Mouse (Mus musculus): Measurements from ENCODE around the gene Tmem88b. TPM values are rescaled to one million over a fixed set of nuclear protein-coding genes. Genes with fewer than 3 reads are reported as not detected.

Tmem88b gene
- total and polyA plus RNA-seq, 3 experiments: 0.84 to 1.1 (median 0.96) TPM

- intact Hi-C loops (cut with DNase I): no loop called here
- Histone ChIP-seq H3K27me3 (ENCODE audit: control insufficient read depth, insufficient read depth, low read length) (no peaks in the 10 kb centered on the region), H3K27ac (no peak overlapping the region), H3K4me3 (no peak overlapping the region), H3K9ac (ENCODE audit: low read depth, low read length) (no peak overlapping the region), H3K79me2 (replicated peaks; ENCODE audit: control insufficient read depth, insufficient read depth, low read length) (no peaks in the 10 kb centered on the region), H3K4me1 (ENCODE audit: control insufficient read depth, insufficient read depth, low read length) (peaks cover 22% of the 10 kb centered on the region), H3K36me3 (ENCODE audit: control insufficient read depth, insufficient read depth, low read length) (no peaks in the 10 kb centered on the region)
- TF ChIP-seq POLR2A (IDR thresholded peaks at IDR 0.05; ENCODE audit: insufficient read depth, low read depth, low read length): no peak
- no peak for TF ChIP-seq CTCF (IDR thresholded peaks at IDR 0.05)
- no peak for TF ChIP-seq EP300 (IDR thresholded peaks at IDR 0.05; ENCODE audit: insufficient read depth, low read depth, low read length)
- DNase-seq: no peak
- 86% methylated on average over 13 of the region's 13 CpGs for WGBS
Observed at GRCm38 (mm10) chr4:155772786-155773185, 12.9 kb downstream of the Tmem88b start.

DNA sequence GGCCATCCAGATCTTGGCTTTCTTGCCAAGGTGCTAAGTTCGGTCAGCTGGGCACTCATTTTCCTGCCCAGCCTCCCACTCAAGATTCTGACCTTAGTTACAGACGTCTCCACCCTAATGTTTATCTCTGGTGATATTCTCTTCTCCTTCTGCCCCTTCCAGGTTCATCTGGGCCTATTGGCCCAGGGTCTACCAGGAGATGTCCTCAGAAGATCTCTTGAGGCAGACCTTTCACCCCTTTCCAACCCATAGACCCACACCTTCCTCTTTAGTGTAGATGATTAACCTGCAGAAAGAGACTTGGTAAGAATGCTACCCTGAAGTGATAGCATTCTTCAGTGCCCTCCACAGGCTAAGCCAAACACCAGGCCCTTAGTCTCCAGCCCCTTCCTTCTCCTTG, 14.0 kb downstream of the Tmem88b start:
- no peak overlapping the region for H3K4me3 ChIP-seq
- peak in 1 of 2 experiments; percentile 2 for DNase-seq
- no peak overlapping the region for H3K9ac ChIP-seq (ENCODE audit: low read depth, low read length)
- 69% methylated on average over 2 of the region's 2 CpGs for WGBS
- TF ChIP-seq CTCF (IDR thresholded peaks at IDR 0.05): no peak
- no peak for TF ChIP-seq EP300 (IDR thresholded peaks at IDR 0.05; ENCODE audit: insufficient read depth, low read depth, low read length)
- no peak for TF ChIP-seq POLR2A (IDR thresholded peaks at IDR 0.05; ENCODE audit: insufficient read depth, low read depth, low read length)
- intact Hi-C loops (cut with DNase I): no loop called here
- peaks cover 16% of the 10 kb centered on the region for H3K4me1 ChIP-seq (ENCODE audit: control insufficient read depth, insufficient read depth, low read length)
- H3K27me3 ChIP-seq (ENCODE audit: control insufficient read depth, insufficient read depth, low read length): no peaks in the 10 kb centered on the region
- no peaks in the 10 kb centered on the region for H3K36me3 ChIP-seq (ENCODE audit: control insufficient read depth, insufficient read depth, low read length)
- H3K79me2 ChIP-seq (replicated peaks; ENCODE audit: control insufficient read depth, insufficient read depth, low read length): no peaks in the 10 kb centered on the region
- H3K27ac ChIP-seq: no peak overlapping the region

GRCm38 (mm10) chr4:155770626-155771025, 15.0 kb downstream of the Tmem88b start:
- peak overlapping the region; percentile 61; the same call in 1 of the 2 replicates for H3K4me3 ChIP-seq
- H3K9ac ChIP-seq (ENCODE audit: low read depth, low read length): peak overlapping the region; percentile 23
- no peaks in the 10 kb centered on the region for H3K27me3 ChIP-seq (ENCODE audit: control insufficient read depth, insufficient read depth, low read length)
- H3K4me1 ChIP-seq (ENCODE audit: control insufficient read depth, insufficient read depth, low read length): peaks cover 9% of the 10 kb centered on the region
- TF ChIP-seq EP300 (IDR thresholded peaks at IDR 0.05; ENCODE audit: insufficient read depth, low read depth, low read length) (no peak), CTCF (IDR thresholded peaks at IDR 0.05) (no peak), POLR2A (IDR thresholded peaks at IDR 0.05; ENCODE audit: insufficient read depth, low read depth, low read length) (no peak)
- peak overlapping the region; percentile 87 for H3K27ac ChIP-seq
- 54% methylated on average over 24 of the region's 24 CpGs for WGBS
- no peaks in the 10 kb centered on the region for H3K36me3 ChIP-seq (ENCODE audit: control insufficient read depth, insufficient read depth, low read length)
- no peak for DNase-seq
- intact Hi-C loops (cut with DNase I): loop anchor here (1.0 kb wide), 1 partner anchor 14 kb away; no protein-coding TSS in a partner anchor
- H3K79me2 ChIP-seq (replicated peaks; ENCODE audit: control insufficient read depth, insufficient read depth, low read length): no peaks in the 10 kb centered on the region

- intact Hi-C loops (cut with DNase I): loop anchor here (1.0 kb wide), 2 partner anchors 14 to 48 kb away; no protein-coding TSS in a partner anchor
- Histone ChIP-seq H3K79me2 (replicated peaks; ENCODE audit: control insufficient read depth, insufficient read depth, low read length) (no peaks in the 10 kb centered on the region), H3K4me3 (peak overlapping the region; percentile 61), H3K36me3 (ENCODE audit: control insufficient read depth, insufficient read depth, low read length) (no peaks in the 10 kb centered on the region), H3K27me3 (ENCODE audit: control insufficient read depth, insufficient read depth, low read length) (no peaks in the 10 kb centered on the region), H3K27ac (peak overlapping the region; percentile 87), H3K4me1 (ENCODE audit: control insufficient read depth, insufficient read depth, low read length) (peaks cover 3% of the 10 kb centered on the region), H3K9ac (ENCODE audit: low read depth, low read length) (peak overlapping the region; percentile 80)
- under 1% methylated on average over 39 of the region's 39 CpGs for whole genome bisulfite sequencing
- peak; percentile 49 for TF ChIP-seq POLR2A (IDR thresholded peaks at IDR 0.05; ENCODE audit: insufficient read depth, low read depth, low read length)
- TF ChIP-seq EP300 (IDR thresholded peaks at IDR 0.05; ENCODE audit: insufficient read depth, low read depth, low read length): peak; percentile 82; the same call in 1 of the 2 replicates
- TF ChIP-seq CTCF (IDR thresholded peaks at IDR 0.05): peak; percentile 75
- DNase-seq: peak; percentile 91 to 95
Observed at GRCm38 (mm10) chr4:155769880-155770512, 15.7 kb downstream of the Tmem88b start.

DNA sequence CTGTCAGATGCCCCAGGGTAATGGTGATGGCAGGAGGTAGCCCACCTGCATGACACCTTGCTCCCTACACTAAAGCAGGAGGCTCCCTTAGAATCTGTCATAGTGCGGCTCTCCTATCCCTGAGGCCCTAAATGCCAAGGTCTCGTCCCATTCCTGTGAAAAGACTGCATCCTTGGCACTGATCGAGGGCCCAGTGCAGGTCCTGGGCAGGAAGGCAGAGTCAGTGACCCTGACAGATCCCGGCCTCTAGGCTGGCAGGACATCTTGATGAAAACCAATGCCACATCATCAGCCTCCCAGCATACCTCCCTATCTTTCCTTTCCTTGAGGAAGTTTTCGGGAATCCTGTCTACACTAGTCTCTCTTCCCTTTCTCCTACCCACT, 16.2 kb downstream of the Tmem88b start:
- intact Hi-C loops (cut with DNase I): loop anchor here (1.0 kb wide), 1 partner anchor 47 kb away; no protein-coding TSS in a partner anchor
- H3K27ac ChIP-seq: peak overlapping the region; percentile 87
- H3K27me3 ChIP-seq (ENCODE audit: control insufficient read depth, insufficient read depth, low read length): no peaks in the 10 kb centered on the region
- peak overlapping the region; percentile 61 for H3K4me3 ChIP-seq
- H3K9ac ChIP-seq (ENCODE audit: low read depth, low read length): 0 out of 2 replicates have a peak overlapping the region, but pooled peaks have one; percentile 31
- H3K4me1 ChIP-seq (ENCODE audit: control insufficient read depth, insufficient read depth, low read length): peaks cover 2% of the 10 kb centered on the region
- H3K79me2 ChIP-seq (replicated peaks; ENCODE audit: control insufficient read depth, insufficient read depth, low read length): no peaks in the 10 kb centered on the region
- TF ChIP-seq CTCF (IDR thresholded peaks at IDR 0.05): no peak
- TF ChIP-seq EP300 (IDR thresholded peaks at IDR 0.05; ENCODE audit: insufficient read depth, low read depth, low read length): no peak
- H3K36me3 ChIP-seq (ENCODE audit: control insufficient read depth, insufficient read depth, low read length): no peaks in the 10 kb centered on the region
- no peak for DNase-seq
- WGBS: 71% methylated on average over 5 of the region's 5 CpGs

GRCm38 (mm10) chr4:155762357-155762756, 23.3 kb downstream of the Tmem88b start:
- H3K79me2 ChIP-seq (replicated peaks; ENCODE audit: control insufficient read depth, insufficient read depth, low read length): peaks cover 4% of the 10 kb centered on the region; the same call in 1 of the 2 replicates
- 76% methylated on average over 3 of the region's 3 CpGs for WGBS
- no peak overlapping the region for H3K27ac ChIP-seq
- no peaks in the 10 kb centered on the region for H3K36me3 ChIP-seq (ENCODE audit: control insufficient read depth, insufficient read depth, low read length)
- intact Hi-C loops (cut with DNase I): loop anchor here (5.0 kb wide), 2 partner anchors 40 to 140 kb away; partner anchors contain the start of genes Cdk11b and Mrpl20
- peaks cover 7% of the 10 kb centered on the region for H3K4me1 ChIP-seq (ENCODE audit: control insufficient read depth, insufficient read depth, low read length)
- no peaks in the 10 kb centered on the region for H3K27me3 ChIP-seq (ENCODE audit: control insufficient read depth, insufficient read depth, low read length)
- no peak for DNase-seq
- no peak overlapping the region for H3K9ac ChIP-seq (ENCODE audit: low read depth, low read length)
- no peak for TF ChIP-seq POLR2A (IDR thresholded peaks at IDR 0.05; ENCODE audit: insufficient read depth, low read depth, low read length)
- TF ChIP-seq EP300 (IDR thresholded peaks at IDR 0.05; ENCODE audit: insufficient read depth, low read depth, low read length): no peak
- TF ChIP-seq CTCF (IDR thresholded peaks at IDR 0.05): no peak
- H3K4me3 ChIP-seq: no peak overlapping the region
